Mouse (Mus musculus) embryonic fibroblast, embryonic 13.5 days (primary cell): Measurements from ENCODE around the gene Gm12830.

ENCODE experiments used
- CTCF ChIP-seq: IDR thresholded peaks from 2 replicates; pipeline ENCODE4 v1.5.1; 2011; ENCODE audit warnings: mild to moderate bottlenecking, control low read depth, low read length, moderate library complexity, borderline replicate concordance; ENCODE audit not compliant: insufficient read depth
- POLR2A ChIP-seq: IDR thresholded peaks from 2 replicates; pipeline ENCODE4 v1.6.1; 2011; ENCODE audit warnings: low read depth, mild to moderate bottlenecking, control low read depth, low read length, moderate library complexity

GRCm38 (mm10) chr4:114798041-114798624, 23.4 kb upstream of the Gm12830 start:
- TF ChIP-seq POLR2A (no peak), CTCF (no peak)
